Mouse (Mus musculus): Measurements from ENCODE around the gene Wipf1.

DNA sequence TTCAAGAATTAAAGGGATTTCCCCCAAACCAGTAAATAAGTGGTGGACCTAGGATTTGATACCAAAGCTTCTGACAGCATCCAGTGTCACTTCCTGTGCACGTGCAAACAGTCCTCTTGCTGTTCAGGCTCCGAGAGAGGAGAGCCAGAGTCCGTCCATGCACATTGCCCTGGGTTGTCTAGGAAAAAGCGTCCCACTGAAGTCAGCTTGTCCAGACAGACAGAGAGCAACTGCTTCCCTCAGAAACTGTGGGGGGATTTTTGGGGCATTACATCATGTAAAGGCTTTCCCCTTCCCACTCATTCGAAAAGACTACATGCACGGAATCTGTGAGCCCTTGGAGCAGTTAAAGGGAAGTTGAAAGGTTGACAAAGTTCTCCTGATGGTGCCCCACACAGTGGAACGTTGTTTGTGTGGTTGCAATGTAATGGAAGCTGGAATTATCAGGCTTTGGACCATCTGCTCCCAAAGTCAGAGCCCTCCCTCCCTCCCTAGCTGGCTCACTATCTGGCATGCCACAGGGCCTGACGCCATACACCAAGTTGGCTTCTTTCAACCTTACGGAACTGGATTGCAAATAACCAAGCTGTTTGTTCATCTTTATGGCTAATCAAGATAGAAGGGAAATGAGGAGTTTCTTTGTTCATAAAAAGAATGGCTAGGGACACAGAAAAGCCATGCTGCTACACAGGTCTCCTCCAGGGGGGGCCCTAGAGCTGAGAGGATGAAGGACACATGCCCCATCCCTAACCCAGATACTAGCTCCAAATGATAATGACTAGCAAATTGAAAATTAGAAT, 37.9 kb downstream of the Wipf1 start:
- no peak for TF ChIP-seq POLR2A (IDR thresholded peaks at IDR 0.05; ENCODE audit: control insufficient read depth, extremely low read depth, insufficient read depth, low read length, poor library complexity)
- no peak for TF ChIP-seq CTCF (IDR thresholded peaks at IDR 0.05; ENCODE audit: borderline replicate concordance, control insufficient read depth, extremely low read depth, insufficient read depth, low read length, poor library complexity)
